Mouse (Mus musculus) fat pad, adult 2 months (tissue): ENCODE measurements at regions not wholly inside any gene's neighbourhood (a gene's known extent, or its start where the extent isn't known, plus 50 kb on each side); places are given as distances from the start of the nearest gene placed in this dataset.
A peak's percentile ranks its signal among the peaks of the same experiment; 100 is the strongest.

Source experiments
- DNase-seq: peaks from one replicate; pipeline ENCODE4 v3.0.0-alpha.2; 2011; ENCODE audit warnings: low read depth, low spot score; ENCODE audit errors: extremely low read depth

- no peak for DNase-seq
These were observed 117.7 kb upstream of the Neo1 start for GRCm38 (mm10) chr9:59153945-59154344.

- no peak for DNase-seq
These were observed 116.9 kb upstream of the Neo1 start for GRCm38 (mm10) chr9:59153126-59153525.

- no peak for DNase-seq
These were observed 108.1 kb upstream of the Neo1 start for GRCm38 (mm10) chr9:59144256-59144800.

GRCm38 (mm10) chr9:59143610-59144009 is 107.4 kb upstream of the Neo1 start:
- DNase-seq: no peak

- no peak for DNase-seq
These were observed 98.2 kb upstream of the Neo1 start for GRCm38 (mm10) chr9:59134171-59135041.

GRCm38 (mm10) chr9:59129699-59130340 is 93.6 kb upstream of the Neo1 start:
- DNase-seq: no peak

- DNase-seq: no peak
These were observed 93.0 kb upstream of the Neo1 start for GRCm38 (mm10) chr9:59129252-59129651.

GRCm38 (mm10) chr9:59128023-59128422 is 91.8 kb upstream of the Neo1 start:
- no peak for DNase-seq

- no peak for DNase-seq
These were observed 89.6 kb upstream of the Neo1 start for GRCm38 (mm10) chr9:59125886-59126285.

GRCm38 (mm10) chr9:59116561-59116960 is 80.3 kb upstream of the Neo1 start:
- no peak for DNase-seq

- no peak for DNase-seq
These were observed 77.6 kb upstream of the Neo1 start for GRCm38 (mm10) chr9:59113859-59114258.

- no peak for DNase-seq
These were observed 63.5 kb upstream of the Neo1 start for GRCm38 (mm10) chr9:59099738-59100137.

- no peak for DNase-seq
These were observed 61.3 kb upstream of the Neo1 start for GRCm38 (mm10) chr9:59097564-59097963.

GRCm38 (mm10) chr9:59096551-59097268 is 60.5 kb upstream of the Neo1 start:
- DNase-seq: no peak

- peak; percentile 67 for DNase-seq
These were observed 59.4 kb upstream of the Neo1 start for GRCm38 (mm10) chr9:59095626-59096025.

GRCm38 (mm10) chr9:59094106-59094505 is 57.9 kb upstream of the Neo1 start:
- peak; percentile 91 for DNase-seq

- DNase-seq: no peak
These were observed 54.9 kb upstream of the Neo1 start for GRCm38 (mm10) chr9:59091179-59091578.

GRCm38 (mm10) chr9:59087704-59088103 is 51.5 kb upstream of the Neo1 start:
- no peak for DNase-seq

GRCm38 (mm10) chr9:59087112-59087511 is 50.9 kb upstream of the Neo1 start:
- no peak for DNase-seq

GRCm38 (mm10) chr9:59086556-59087102 is 50.4 kb upstream of the Neo1 start:
- DNase-seq: no peak
